Mouse (Mus musculus): ENCODE results near the gene Mapk9. TPM values are rescaled to one million over a fixed set of nuclear protein-coding genes. Genes with fewer than 3 reads are reported as not detected.

The Mapk9 gene
- 10 to 100 TPM in 1 of 2 experiments, 1 to 10 TPM in 1; 2.1 to 13.8 TPM for polyA plus RNA-seq (2012; fragmentation: generic; extraction: Trizol)

DNA sequence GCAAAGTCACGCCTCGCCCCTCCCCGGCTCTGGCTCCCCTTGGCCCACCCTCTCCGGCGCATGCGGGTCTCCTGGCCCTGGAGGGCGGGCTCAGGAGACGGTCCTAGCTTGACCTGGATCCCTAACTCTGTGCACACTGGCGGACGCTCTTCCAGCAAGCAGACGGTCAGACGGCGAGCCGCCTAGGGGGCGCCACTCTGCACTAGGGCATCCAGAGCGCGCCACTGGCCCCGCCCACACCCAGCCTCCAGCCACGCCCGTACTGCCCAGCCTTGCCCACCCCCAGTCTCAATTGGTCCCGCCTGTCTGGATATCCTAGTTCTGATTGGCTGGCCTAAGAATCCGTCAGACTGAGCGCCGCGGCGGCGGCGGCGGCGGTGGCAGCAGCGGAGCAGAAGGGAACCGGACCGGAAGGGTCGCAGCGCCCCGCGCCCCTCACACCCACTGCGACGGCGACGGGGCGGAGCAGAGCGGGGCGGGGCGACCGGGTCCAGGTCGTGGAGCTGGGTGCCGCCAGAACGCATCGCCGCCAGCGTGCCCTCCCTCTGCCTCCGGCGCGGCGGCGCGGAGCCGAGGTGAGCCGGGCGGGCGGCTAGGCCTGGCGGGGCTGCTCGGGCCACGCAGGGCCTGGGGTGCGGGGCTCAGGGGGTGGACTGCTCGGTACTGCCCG, at the start of gene Mapk9:
Gene Mapk9 (plus strand): TSS at position 351 of the 670 bp plus-strand sequence.

GRCm38 (mm10) chr11:49901659-49902458, 55.3 kb downstream of the Mapk9 start, which contains the start of gene Rasgef1c:
Rasgef1c (plus strand) TSS chr11:49901835.

Other genes starting within 250 kb of the Mapk9 start
- not detected for gene Flt4, start 237.5 kb upstream of the Mapk9 start, polyA plus RNA-seq (2012; fragmentation: generic; extraction: Trizol)
- not detected for gene Scgb3a1, start 183.1 kb upstream of the Mapk9 start, polyA plus RNA-seq (2012; fragmentation: generic; extraction: Trizol)
- gene Cnot6, start 134.0 kb upstream of the Mapk9 start, polyA plus RNA-seq (2012; fragmentation: generic; extraction: Trizol), result 10 to 100 TPM in 1 of 2 experiments, 1 to 10 TPM in 1; 1.2 to 10.5 TPM
- gene Gfpt2, start 52.6 kb upstream of the Mapk9 start, polyA plus RNA-seq (2012; fragmentation: generic; extraction: Trizol), result not detected
- under 1 TPM in 1 of 2 experiments, not detected in 1; 0.02 TPM for gene Rasgef1c, start 55.1 kb downstream of the Mapk9 start, polyA plus RNA-seq (2012; fragmentation: generic; extraction: Trizol)
- gene Rnf130, start 178.6 kb downstream of the Mapk9 start, polyA plus RNA-seq (2012; fragmentation: generic; extraction: Trizol), result 1 to 10 TPM in 1 of 2 experiments, under 1 TPM in 1; 0.11 to 1.3 TPM

Data from C3H10T1/2 (cell line).